Mouse (Mus musculus): ENCODE results near the gene Sgpl1. TPM values are rescaled to one million over a fixed set of nuclear protein-coding genes. Genes with fewer than 3 reads are reported as not detected.

Gene Sgpl1
- polyA plus RNA-seq, 2 experiments, result 60.6 to 81.0 TPM

DNA sequence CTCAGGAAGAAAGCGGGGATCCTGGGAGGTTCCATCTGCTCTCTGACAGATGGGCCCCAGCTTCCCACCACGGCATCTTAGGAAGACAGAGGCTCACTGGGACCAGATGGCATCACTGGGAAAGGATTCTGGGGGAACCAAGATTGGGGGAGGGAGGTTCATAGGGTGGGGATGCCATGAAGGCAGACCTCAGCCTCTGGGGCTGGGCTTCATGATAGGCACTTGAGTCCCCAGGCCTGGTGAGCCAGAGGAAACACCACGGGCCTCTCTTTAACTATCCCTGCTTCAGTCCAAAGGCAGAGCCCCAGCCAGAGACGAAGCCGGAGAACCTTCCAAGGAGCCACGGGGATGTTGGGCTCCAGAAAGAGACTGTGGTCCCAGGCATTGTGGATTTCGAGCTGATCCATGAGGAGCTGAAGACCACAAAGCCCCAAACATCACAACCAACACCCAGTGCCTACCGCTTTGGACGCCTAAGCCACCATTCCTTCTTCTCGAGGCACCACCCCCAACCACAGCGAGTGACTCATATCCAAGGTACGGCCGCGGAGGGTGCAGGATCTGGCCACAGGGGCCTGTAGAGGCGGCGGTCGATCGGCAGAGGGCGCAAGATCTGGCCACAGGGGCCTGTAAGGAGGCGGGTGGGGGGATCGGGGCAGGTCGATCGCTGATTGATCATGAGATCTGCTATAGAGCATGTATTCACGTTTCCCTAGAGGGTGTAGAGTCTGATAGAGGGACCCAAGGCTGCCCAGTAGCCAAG lies 28.1 kb upstream of the Sgpl1 start:
- H3K4me3 ChIP-seq (replicated peaks; ENCODE audit: low read length), result no peak overlapping the region
- H3K27me3 ChIP-seq (ENCODE audit: control insufficient read depth, insufficient read depth, low read length), result peaks cover 3% of the 10 kb centered on the region; the same call in 1 of the 2 replicates
- no peak overlapping the region for H3K9ac ChIP-seq (ENCODE audit: low read depth, low read length, severe bottlenecking)
- 14% methylated on average over 24 of the region's 24 CpGs for WGBS
- H3K4me2 ChIP-seq (replicated peaks; ENCODE audit: low read depth, low read length, severe bottlenecking), result no peak overlapping the region; the same call in 1 of the 2 replicates
- DNase-seq (ENCODE audit: low spot score), result peak; percentile 7
- no peak overlapping the region for H3K27ac ChIP-seq (replicated peaks; ENCODE audit: low read depth, low read length)
- H3K4me1 ChIP-seq (ENCODE audit: control insufficient read depth, insufficient read depth, low read length), result no peaks in the 10 kb centered on the region
- TF ChIP-seq POLR2A (IDR thresholded peaks at IDR 0.05; ENCODE audit: borderline replicate concordance, extremely low read depth, insufficient read depth, insufficient read length), result no peak
- ATAC-seq (ENCODE audit: low FRiP score, low read depth), result no peak
- no peaks in the 10 kb centered on the region for H3K9me3 ChIP-seq (ENCODE audit: control insufficient read depth, low read length)
- no peaks in the 10 kb centered on the region for H3K36me3 ChIP-seq (ENCODE audit: control insufficient read depth, insufficient read depth, low read length)

DNA sequence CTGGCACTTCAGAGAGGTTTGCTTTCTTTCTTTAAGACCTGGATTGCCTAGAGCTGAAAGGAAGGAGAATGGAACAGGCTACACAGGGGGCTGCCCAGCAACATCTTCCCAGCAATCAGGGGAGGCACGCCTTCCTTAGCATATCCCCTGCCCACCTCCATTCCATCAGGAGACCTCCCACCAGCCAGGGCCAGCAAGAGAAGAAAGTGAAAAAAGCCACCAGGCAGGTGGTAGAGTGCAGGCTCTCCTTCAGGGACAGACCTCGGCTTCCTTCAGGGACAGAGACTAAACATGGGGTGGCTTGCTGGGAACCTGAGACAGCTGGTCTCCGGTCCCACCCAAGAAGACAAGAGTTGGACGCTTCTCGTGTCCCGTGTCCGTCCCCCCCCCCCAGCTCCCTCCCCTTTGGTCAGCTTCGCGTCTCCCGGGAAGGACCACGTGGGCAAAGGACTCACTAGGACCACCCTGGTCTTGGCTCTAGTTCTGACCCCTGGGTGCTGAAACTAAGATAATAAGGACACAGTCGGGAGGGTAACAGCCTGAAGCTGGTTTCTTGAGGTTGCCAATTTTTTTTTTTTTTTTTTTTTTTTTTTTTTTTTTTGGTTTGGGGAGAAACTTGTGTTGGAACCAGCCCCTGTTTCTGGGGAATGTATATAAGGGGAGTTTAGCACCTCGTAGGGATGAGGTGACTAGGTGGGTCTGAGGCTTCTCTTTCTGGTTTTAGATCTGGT lies 27.4 kb upstream of the Sgpl1 start:
- no peak for DNase-seq (ENCODE audit: low spot score)

DNA sequence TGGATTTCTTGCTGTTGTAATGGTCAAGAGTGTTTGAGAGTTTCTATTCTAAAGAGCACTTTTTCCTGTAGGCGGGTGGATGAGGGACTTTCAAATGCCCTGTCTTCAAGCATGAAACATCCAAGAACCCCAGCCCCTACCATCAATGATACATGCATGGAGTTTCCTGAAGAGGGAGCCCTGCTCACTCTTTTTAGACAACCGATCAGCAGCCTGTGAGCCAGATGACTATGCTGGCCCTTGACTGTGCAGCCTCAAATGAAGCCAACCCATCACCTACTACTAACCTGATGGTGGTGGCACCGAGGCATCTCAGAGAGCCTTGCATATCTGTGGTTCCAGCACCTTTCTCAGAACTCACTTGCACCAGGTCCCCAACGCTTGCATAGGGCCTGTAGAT lies 25.0 kb upstream of the Sgpl1 start:
- no peaks in the 10 kb centered on the region for H3K36me3 ChIP-seq (ENCODE audit: control insufficient read depth, insufficient read depth, low read length)

More for the DNA sequence above, 27.4 kb upstream of the Sgpl1 start:
- no peaks in the 10 kb centered on the region for H3K36me3 ChIP-seq (ENCODE audit: control insufficient read depth, insufficient read depth, low read length)
- no peak overlapping the region for H3K9ac ChIP-seq (ENCODE audit: low read depth, low read length, severe bottlenecking)
- no peaks in the 10 kb centered on the region for H3K9me3 ChIP-seq (ENCODE audit: control insufficient read depth, low read length)
- no peak for TF ChIP-seq POLR2A (IDR thresholded peaks at IDR 0.05; ENCODE audit: borderline replicate concordance, extremely low read depth, insufficient read depth, insufficient read length)
- H3K4me1 ChIP-seq (ENCODE audit: control insufficient read depth, insufficient read depth, low read length), result no peaks in the 10 kb centered on the region
- ATAC-seq (ENCODE audit: low FRiP score, low read depth), result no peak
- 35% methylated on average over 10 of the region's 13 CpGs for WGBS
- H3K27me3 ChIP-seq (ENCODE audit: control insufficient read depth, insufficient read depth, low read length), result peaks cover 3% of the 10 kb centered on the region; the same call in 1 of the 2 replicates
- no peak overlapping the region for H3K27ac ChIP-seq (replicated peaks; ENCODE audit: low read depth, low read length)
- H3K4me2 ChIP-seq (replicated peaks; ENCODE audit: low read depth, low read length, severe bottlenecking), result no peak overlapping the region
- no peak overlapping the region for H3K4me3 ChIP-seq (replicated peaks; ENCODE audit: low read length)

DNA sequence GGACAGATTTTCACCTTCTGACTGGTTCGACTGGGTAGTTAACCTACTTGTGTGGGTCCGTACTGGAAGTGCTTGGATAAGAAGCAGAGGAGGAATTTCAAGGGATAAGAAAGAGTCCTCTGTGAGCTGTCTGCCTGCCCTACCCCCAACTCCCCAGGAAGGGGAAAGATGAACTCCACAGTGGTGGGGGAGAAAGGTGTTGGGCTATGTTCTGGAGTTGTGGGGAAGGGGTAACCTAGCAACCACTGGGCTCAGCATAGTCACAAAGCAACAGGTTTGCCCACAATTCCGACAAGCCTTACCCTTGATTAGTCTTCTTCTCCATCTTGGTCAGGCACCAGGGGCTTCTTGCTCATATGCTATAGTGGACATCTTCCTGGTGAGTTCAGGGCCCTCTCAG lies 24.2 kb upstream of the Sgpl1 start, which contains the start of gene Tbata:
Gene Tbata, plus strand, starts transcription at position 301 of the 400 bp plus-strand sequence.
- H3K4me3 ChIP-seq (replicated peaks; ENCODE audit: low read length), result no peak within 1 kb of the TSS
- no peak within 1 kb of the TSS for H3K9ac ChIP-seq (ENCODE audit: low read depth, low read length, severe bottlenecking)
- 73% methylated on average over 3 of the region's 3 CpGs for WGBS
- DNase-seq (ENCODE audit: low spot score), result no peak
- no peak for ATAC-seq (ENCODE audit: low FRiP score, low read depth)
- H3K4me1 ChIP-seq (ENCODE audit: control insufficient read depth, insufficient read depth, low read length), result no peaks in the 10 kb centered on the region
- H3K27me3 ChIP-seq (ENCODE audit: control insufficient read depth, insufficient read depth, low read length), result peaks cover 3% of the 10 kb centered on the region; the same call in 1 of the 2 replicates
- no peak within 1 kb of the TSS for H3K4me2 ChIP-seq (replicated peaks; ENCODE audit: low read depth, low read length, severe bottlenecking)
- no peaks in the 10 kb centered on the region for H3K36me3 ChIP-seq (ENCODE audit: control insufficient read depth, insufficient read depth, low read length)
- no peaks in the 10 kb centered on the region for H3K9me3 ChIP-seq (ENCODE audit: control insufficient read depth, low read length)
- H3K27ac ChIP-seq (replicated peaks; ENCODE audit: low read depth, low read length), result no peak within 1 kb of the TSS
- TF ChIP-seq POLR2A (IDR thresholded peaks at IDR 0.05; ENCODE audit: borderline replicate concordance, extremely low read depth, insufficient read depth, insufficient read length), result no peak

More for the DNA sequence above, 25.0 kb upstream of the Sgpl1 start:
- WGBS, result 74% methylated on average over 4 of the region's 4 CpGs
- TF ChIP-seq POLR2A (IDR thresholded peaks at IDR 0.05; ENCODE audit: borderline replicate concordance, extremely low read depth, insufficient read depth, insufficient read length), result no peak
- peaks cover 3% of the 10 kb centered on the region; the same call in 1 of the 2 replicates for H3K27me3 ChIP-seq (ENCODE audit: control insufficient read depth, insufficient read depth, low read length)
- no peak for ATAC-seq (ENCODE audit: low FRiP score, low read depth)
- H3K4me1 ChIP-seq (ENCODE audit: control insufficient read depth, insufficient read depth, low read length), result no peaks in the 10 kb centered on the region
- no peak overlapping the region for H3K4me2 ChIP-seq (replicated peaks; ENCODE audit: low read depth, low read length, severe bottlenecking)
- no peaks in the 10 kb centered on the region for H3K9me3 ChIP-seq (ENCODE audit: control insufficient read depth, low read length)
- DNase-seq (ENCODE audit: low spot score), result no peak
- no peak overlapping the region for H3K4me3 ChIP-seq (replicated peaks; ENCODE audit: low read length)
- H3K9ac ChIP-seq (ENCODE audit: low read depth, low read length, severe bottlenecking), result no peak overlapping the region
- no peak overlapping the region for H3K27ac ChIP-seq (replicated peaks; ENCODE audit: low read depth, low read length)

DNA sequence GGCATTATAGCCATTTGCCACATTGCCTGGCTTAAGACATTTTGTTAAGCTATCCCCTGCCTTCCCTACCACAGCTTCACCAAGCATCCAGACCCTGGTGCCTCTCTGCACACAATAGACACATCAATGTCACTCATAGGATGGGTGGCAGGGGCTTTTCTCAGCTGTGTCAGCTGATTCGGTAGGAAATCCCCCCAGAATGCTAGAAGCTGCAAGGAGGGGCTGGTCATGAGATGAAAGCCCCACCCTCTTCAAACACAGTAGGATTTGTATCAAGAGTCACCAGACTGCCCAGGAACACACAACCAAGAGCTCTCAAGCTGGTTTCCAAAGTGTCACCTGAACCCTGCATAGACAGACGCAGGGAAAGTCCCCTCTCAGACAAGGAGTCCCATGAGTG lies 20.9 kb upstream of the Sgpl1 start:
- ATAC-seq (ENCODE audit: low FRiP score, low read depth) (no peak), DNase-seq (ENCODE audit: low spot score) (no peak)
- TF ChIP-seq POLR2A (IDR thresholded peaks at IDR 0.05; ENCODE audit: borderline replicate concordance, extremely low read depth, insufficient read depth, insufficient read length), result no peak
- H3K27me3 ChIP-seq (ENCODE audit: control insufficient read depth, insufficient read depth, low read length), result no peaks in the 10 kb centered on the region
- no peak overlapping the region for H3K9ac ChIP-seq (ENCODE audit: low read depth, low read length, severe bottlenecking)
- H3K27ac ChIP-seq (replicated peaks; ENCODE audit: low read depth, low read length), result no peak overlapping the region
- H3K9me3 ChIP-seq (ENCODE audit: control insufficient read depth, low read length), result no peaks in the 10 kb centered on the region
- H3K4me1 ChIP-seq (ENCODE audit: control insufficient read depth, insufficient read depth, low read length), result no peaks in the 10 kb centered on the region
- no peaks in the 10 kb centered on the region for H3K36me3 ChIP-seq (ENCODE audit: control insufficient read depth, insufficient read depth, low read length)
- WGBS, result 63% methylated on average over 2 of the region's 2 CpGs
- H3K4me2 ChIP-seq (replicated peaks; ENCODE audit: low read depth, low read length, severe bottlenecking), result no peak overlapping the region
- H3K4me3 ChIP-seq (replicated peaks; ENCODE audit: low read length), result no peak overlapping the region

Measured in limb, embryonic 14.5 days (tissue).